Mouse (Mus musculus): ENCODE results near the gene Dph2. TPM values are rescaled to one million over a fixed set of nuclear protein-coding genes. Genes with fewer than 3 reads are reported as not detected.

Gene Dph2
- total RNA-seq, 2 experiments from 2014 or later: 1.4 to 2.6 TPM

DNA sequence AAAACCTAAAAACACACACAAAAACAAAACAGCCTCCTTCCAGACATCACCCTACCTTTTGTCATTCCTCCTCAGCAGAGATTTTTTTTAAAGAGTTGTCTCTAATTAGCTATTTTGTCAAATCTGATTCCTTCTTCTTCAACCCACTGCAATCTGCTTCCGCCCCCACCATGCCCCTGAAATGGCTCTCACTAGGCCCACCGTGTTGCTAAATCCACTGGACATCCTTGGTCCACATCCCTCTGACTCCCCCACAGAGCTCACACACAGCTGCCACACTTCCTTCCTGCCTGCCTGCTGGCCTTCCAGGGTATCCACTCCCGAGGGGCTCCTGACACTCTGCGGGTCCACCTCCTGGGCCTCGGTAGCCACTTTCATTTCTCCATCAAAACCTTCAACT lies 13.1 kb downstream of the Dph2 start:
- no peak for DNase-seq
- intact Hi-C loops (cut with DNase I): no loop called here

DNA sequence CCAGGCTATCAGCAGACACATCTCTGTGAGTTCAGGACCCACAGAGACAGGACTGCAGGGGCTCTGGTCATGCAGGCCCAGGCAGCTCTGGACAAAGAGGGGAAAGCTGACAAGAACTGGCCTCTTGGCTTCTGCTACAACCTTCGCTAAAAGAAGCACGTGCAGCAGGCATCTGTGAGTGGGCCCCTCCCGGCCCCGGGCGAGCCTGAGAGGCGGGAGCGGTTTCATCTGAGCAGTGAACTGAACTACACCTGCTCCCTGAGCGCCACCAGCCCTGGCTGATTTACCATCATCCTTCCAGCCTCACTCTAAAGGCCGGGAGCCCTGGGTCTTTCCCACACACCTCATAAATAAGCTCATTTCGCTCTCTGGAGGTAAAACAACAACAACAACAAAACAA lies 13.5 kb downstream of the Dph2 start:
- DNase-seq: no peak
- intact Hi-C loops (cut with DNase I): no loop called here

DNA sequence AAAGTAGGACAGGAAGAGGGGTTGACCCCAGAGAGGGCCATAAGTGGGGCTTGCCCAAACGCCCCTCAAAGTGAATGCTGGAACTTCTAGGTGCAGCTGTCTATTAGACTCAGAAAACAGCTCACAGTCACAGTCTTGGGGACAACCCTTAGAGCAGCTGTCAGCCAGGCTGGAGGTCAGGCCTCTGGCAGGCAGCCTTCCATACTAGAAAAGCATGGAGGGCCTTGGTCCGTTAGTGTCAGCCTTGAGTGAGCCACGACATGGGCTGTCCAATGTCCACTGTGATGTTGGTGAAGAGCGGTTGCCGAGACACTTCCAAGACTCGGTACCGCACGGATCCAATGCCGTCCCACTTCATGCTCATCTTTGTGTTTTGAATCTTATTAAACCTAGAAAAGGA lies 18.2 kb downstream of the Dph2 start:
- DNase-seq: no peak
- intact Hi-C loops (cut with DNase I): no loop called here

DNA sequence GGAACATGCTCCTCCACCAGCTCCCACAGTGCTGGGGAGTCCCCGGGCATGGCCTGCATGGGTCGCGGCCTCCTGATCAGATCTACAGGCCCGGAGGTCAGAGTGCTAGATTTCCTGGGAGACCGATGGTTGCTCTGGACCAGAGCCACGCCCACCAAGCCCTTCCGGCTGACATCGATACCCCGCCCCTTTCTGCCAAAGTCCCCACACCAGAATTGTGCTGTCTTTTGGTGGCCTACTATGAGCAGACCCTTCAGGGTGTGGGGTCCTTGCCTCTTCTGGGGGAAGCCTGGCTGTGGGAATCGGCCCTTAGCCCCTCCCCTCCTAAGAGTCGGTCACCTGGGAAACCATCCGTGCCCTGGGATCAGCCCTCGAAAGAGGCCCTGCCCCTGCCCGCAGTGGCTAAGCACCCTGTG lies 19.4 kb downstream of the Dph2 start, which contains the start of gene Ccdc24:
Gene Ccdc24 (minus strand): TSS at position 87 of the 416 bp plus-strand sequence.
- no peak for DNase-seq
- intact Hi-C loops (cut with DNase I): no loop called here

DNA sequence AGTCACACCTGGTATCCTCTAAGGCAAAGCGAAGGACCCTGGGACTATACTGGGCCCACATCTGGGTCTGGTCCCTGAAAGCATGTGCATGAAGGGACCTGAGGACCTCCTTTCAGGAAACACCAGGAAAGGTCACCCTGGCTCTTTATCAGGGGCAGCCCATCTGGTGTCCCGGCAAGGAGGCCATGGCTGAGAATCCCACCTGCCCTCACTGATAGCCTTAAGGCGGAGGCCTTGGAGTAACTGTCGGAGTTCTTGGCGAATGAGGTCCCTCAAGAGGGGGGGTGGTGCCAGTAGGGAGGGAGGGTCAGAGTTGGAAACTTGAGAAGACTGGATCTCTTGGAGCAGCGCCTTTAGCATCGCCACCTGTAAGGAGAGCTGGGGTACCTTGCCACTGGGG lies 20.0 kb downstream of the Dph2 start:
- no peak for DNase-seq
- intact Hi-C loops (cut with DNase I): no loop called here

DNA sequence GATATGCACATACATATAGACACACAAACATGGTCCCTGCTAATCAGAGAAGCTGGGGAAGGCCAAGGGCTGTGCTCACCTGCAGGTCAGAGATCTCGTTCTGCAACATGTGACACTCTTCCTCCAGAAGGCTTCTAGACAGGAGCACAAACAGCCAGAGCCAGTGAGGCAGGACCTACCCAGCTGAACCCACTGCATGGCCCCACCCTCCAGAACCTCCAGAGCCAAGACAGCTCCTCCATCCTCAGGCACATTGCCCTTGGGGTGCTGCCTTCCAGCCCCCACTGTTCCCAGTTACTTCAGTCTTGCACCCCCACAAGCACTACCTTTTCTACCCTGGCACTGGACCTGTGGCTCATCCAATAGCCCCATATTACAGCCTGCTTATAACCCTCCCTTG lies 21.4 kb downstream of the Dph2 start:
- DNase-seq: no peak
- intact Hi-C loops (cut with DNase I): no loop called here

- no peak for DNase-seq
- intact Hi-C loops (cut with DNase I): loop anchor here (10.0 kb wide), 1 partner anchor 155 kb away; no protein-coding TSS in a partner anchor
These were observed 22.5 kb downstream of the Dph2 start for GRCm38 (mm10) chr4:117869317-117869716.

DNA sequence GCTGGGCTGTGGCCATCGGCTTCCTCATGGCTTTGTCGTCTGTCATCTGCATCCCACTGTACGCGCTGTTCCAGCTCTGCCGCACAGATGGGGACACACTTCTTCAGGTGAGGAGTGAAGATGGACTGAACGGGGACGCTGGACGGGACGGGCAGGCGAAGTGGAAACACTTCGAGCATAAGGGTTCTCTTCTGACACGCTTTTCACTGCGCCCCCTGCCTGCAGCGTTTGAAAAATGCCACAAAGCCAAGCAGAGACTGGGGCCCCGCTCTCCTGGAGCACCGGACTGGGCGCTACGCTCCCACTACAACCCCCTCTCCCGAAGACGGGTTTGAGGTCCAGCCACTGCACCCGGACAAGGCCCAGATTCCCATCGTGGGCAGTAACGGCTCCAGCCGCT lies 24.0 kb downstream of the Dph2 start:
- peak; percentile 47 to 54 for DNase-seq

DNA sequence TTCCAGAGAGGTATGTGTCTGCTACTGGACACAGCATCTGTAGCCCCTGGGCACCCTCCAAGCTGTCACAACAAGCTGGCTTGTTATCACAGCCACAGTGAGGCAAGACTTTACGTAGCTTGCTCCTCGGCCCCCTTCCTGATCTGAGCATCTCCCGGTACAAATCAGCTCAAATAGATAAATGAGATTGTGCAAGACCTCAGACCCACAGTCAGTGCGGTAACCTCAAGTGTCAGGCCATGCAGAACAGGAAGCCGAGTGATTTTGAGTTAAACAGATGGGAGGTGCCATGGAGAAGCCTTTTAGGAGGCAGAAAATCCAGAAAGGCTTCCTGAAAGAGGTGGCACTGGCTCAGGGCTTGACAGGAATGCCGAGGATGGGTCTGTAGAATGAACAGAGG lies 24.8 kb downstream of the Dph2 start:
- no peak for DNase-seq
- intact Hi-C loops (cut with DNase I): loop anchor here (10.0 kb wide), 1 partner anchor 152 kb away; no protein-coding TSS in a partner anchor

More for the DNA sequence above, 24.0 kb downstream of the Dph2 start:
- intact Hi-C loops (cut with DNase I): loop anchor here (10.0 kb wide), 1 partner anchor 153 kb away; no protein-coding TSS in a partner anchor

GRCm38 (mm10) chr4:117866083-117866482 lies 25.7 kb downstream of the Dph2 start:
- peak; percentile 69 to 73 for DNase-seq
- intact Hi-C loops (cut with DNase I): loop anchor here (10.0 kb wide), 1 partner anchor 151 kb away; no protein-coding TSS in a partner anchor

- intact Hi-C loops (cut with DNase I): loop anchor here (10.0 kb wide), 1 partner anchor 148 kb away; no protein-coding TSS in a partner anchor
- no peak for DNase-seq
These were observed 29.0 kb downstream of the Dph2 start for GRCm38 (mm10) chr4:117862823-117863222.

DNA sequence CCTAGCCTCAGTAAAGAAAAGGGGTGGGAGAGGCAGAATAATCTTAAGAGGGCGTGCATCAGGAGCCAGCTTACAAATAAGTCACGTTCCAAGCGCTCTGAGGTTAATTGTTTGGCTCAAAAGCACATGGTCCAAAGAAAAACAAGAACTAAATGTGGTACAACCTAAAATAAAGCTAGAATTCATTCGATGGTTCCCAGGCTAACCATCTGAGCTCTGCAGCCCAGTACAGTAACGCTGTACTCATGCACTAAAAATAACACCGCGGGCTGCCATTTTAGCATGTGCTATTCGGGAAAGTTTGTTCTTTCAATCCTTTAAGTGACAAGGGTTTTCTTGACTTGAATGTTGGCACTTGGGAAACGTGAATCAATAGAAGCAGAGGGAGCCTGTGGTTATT lies 31.3 kb downstream of the Dph2 start:
- intact Hi-C loops (cut with DNase I): loop anchor here (10.0 kb wide), 1 partner anchor 146 kb away; no protein-coding TSS in a partner anchor
- no peak for DNase-seq

GRCm38 (mm10) chr4:117858794-117859193 lies 33.0 kb downstream of the Dph2 start:
- intact Hi-C loops (cut with DNase I): loop anchor here (2.0 kb wide), 1 partner anchor 30 kb away; no protein-coding TSS in a partner anchor
- peak; percentile 45 to 68 for DNase-seq

DNA sequence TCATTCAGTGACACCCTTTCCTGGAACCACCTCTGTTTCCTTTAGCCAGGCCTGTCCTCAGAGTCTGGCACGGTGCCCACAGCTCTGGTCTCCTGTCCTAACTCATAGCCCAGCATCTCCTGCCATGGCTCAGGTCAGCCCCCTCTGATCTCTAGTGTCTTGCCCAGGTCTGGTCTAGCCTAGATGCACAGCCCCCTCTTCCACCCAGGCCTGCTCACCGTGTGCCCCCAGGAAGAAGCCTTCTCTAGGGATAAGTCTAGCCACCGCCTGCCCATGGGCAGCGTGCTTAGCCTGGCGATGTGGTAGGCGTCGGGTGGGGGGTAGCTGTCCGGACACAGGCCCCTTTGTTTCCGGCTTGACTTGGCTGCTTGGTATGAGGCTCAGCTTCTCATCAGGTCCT lies 36.7 kb downstream of the Dph2 start:
- DNase-seq: no peak
- intact Hi-C loops (cut with DNase I): no loop called here

DNA sequence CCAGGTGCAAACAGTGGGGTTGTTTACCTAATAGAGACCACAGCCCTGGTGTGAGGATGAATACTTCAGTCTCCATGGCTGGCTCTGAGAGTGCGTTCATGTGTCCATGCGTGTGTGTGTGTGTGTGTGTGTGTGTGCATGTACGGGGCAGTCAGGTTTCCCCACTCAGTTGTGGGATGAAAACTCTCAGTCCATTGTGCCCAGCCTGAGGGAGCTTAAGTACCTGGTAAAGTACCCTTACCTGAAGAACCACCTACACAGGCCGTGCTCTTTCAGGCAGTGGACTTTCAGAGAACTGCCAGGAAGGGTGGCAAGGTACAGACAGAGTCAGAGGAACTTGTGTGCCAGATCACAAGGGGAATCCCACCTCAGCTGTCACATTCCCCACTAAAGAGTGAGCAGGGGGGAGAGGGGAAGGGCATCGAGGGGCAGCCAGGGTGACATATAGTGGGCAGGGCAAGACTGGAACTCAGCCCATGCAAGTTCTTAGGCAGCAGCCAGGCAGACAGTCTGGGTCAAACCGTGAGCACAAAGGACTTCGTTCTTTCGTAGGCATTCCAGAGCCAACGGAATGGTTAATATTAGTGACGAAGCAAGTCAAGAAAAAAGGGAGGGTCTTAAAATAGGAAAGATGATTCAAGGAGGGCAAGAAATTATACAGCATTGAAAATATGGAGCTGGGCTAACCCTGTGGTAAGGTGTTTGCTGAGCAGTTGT lies 39.5 kb downstream of the Dph2 start:
- DNase-seq: no peak
- intact Hi-C loops (cut with DNase I): no loop called here

DNA sequence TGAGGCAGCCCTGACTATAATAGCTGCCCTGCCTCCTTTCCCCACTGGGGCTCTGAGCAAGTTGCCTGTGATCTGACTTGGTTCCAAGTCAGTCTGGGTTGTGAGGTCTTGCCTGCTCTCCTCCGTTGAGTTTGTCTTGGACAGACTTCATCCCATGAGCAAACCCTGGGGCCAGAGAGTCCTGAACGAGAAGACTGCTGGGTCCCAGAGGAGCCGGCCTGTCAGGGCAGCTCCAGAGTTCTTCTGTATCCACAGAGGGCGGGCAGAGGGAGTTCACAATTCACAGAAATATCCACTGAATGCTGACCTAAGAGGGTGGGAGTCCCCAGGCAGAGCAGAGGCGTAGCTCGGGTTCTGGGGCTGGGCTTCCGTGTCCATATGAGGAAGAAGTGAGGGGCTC lies 41.0 kb downstream of the Dph2 start:
- intact Hi-C loops (cut with DNase I): no loop called here
- DNase-seq: no peak

GRCm38 (mm10) chr4:117850176-117850575 lies 41.7 kb downstream of the Dph2 start:
- peak in 1 of 2 experiments; percentile 42 for DNase-seq
- intact Hi-C loops (cut with DNase I): no loop called here

- intact Hi-C loops (cut with DNase I): no loop called here
- no peak for DNase-seq
These were observed 42.3 kb downstream of the Dph2 start for GRCm38 (mm10) chr4:117849506-117849905.

GRCm38 (mm10) chr4:117849063-117849462 lies 42.8 kb downstream of the Dph2 start:
- no peak for DNase-seq
- intact Hi-C loops (cut with DNase I): no loop called here

GRCm38 (mm10) chr4:117847011-117847410 lies 44.8 kb downstream of the Dph2 start:
- DNase-seq: peak in 1 of 2 experiments; percentile 0
- intact Hi-C loops (cut with DNase I): no loop called here

DNA sequence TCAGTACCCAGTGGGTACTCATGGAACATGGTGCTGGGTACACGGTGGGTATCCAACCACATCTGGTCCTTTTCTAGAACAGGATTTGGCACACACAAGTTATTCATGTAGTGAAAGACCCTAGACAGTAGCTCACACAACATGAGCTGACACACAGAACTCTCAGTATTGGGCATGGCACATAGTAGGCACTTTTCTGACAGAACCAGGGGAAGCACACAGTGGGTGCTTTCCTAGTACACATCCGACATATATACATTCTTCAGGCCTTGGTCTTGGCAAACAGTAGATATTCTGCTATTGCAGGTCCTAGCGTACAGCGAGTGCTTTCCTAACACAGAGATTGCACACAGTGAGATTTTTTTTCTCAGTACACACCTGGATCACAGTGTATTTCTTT lies 45.6 kb downstream of the Dph2 start:
- intact Hi-C loops (cut with DNase I): no loop called here
- no peak for DNase-seq

GRCm38 (mm10) chr4:117845316-117845715 lies 46.5 kb downstream of the Dph2 start:
- DNase-seq: no peak
- intact Hi-C loops (cut with DNase I): no loop called here

All from gastrocnemius, postnatal 36 days (tissue).